Mouse (Mus musculus) heart, embryonic 15.5 days (tissue): ENCODE measurements around the gene Ppp1r10. TPM values are rescaled to one million over a fixed set of nuclear protein-coding genes. Genes with fewer than 3 reads are reported as not detected.
A peak's percentile ranks its signal among the peaks of the same experiment; 100 is the strongest.
"Not testable (repeated sequence)": the region's sequence is repeated elsewhere in the genome, so short reads cannot be mapped to it uniquely, and the experiment has no call there.

ENCODE experiments used
- ATAC-seq: fragments of 200-750 bp; cut with Nextera tagmentation; replicated peaks from 2 replicates; pipeline ENCODE4 v1.8.0; 2017; ENCODE audit warnings: low read depth, moderate TSS enrichment; ENCODE audit not compliant: insufficient number of reproducible peaks, insufficient read depth, low FRiP score
- H3K27ac ChIP-seq: fragments of 300-500 bp; sonication (generic); 2 replicates; pipeline ENCODE4 v1.5.1; 2015; ENCODE audit warnings: mild to moderate bottlenecking, inconsistent platforms
- H3K27me3 ChIP-seq: fragments of 300-500 bp; sonication (generic); 2 replicates; pipeline ENCODE4 v1.6.1; 2015; ENCODE audit warnings: inconsistent platforms
- H3K36me3 ChIP-seq: fragments of 300-500 bp; sonication (generic); 2 replicates; pipeline ENCODE4 v1.6.1; 2015; ENCODE audit warnings: mild to moderate bottlenecking, inconsistent platforms
- H3K4me1 ChIP-seq: fragments of 300-500 bp; sonication (generic); replicated peaks from 2 replicates; pipeline ENCODE4 v1.6.1; 2015; ENCODE audit warnings: inconsistent platforms
- H3K4me2 ChIP-seq: fragments of 300-500 bp; sonication (generic); 2 replicates; pipeline ENCODE4 v1.6.1; 2015; ENCODE audit warnings: inconsistent platforms, mild to moderate bottlenecking, moderate library complexity
- H3K4me3 ChIP-seq: fragments of 300-500 bp; sonication (generic); 2 replicates; pipeline ENCODE4 v1.5.1; 2015; ENCODE audit warnings: mild to moderate bottlenecking, inconsistent platforms
- H3K9ac ChIP-seq: fragments of 300-500 bp; sonication (generic); 2 replicates; pipeline ENCODE4 v1.6.1; 2015; ENCODE audit warnings: mild to moderate bottlenecking, inconsistent platforms
- H3K9me3 ChIP-seq: fragments of 300-500 bp; sonication (generic); replicated peaks from 2 replicates; pipeline ENCODE4 v1.6.1; 2016; ENCODE audit warnings: inconsistent platforms
- WGBS: fragments of 180-500 bp; shearing (Covaris S2); methylation state at CpG from one replicate; pipeline ENCODE4 v1.1.7; 2015; ENCODE audit warnings: mixed read lengths; 5-methylcytosine and 5-hydroxymethylcytosine counted together
- polyA plus RNA-seq: library from polyadenylated mRNA; unstranded; fragments of >200 nt; fragmentation: Nextera tagmentation; extraction: Ambion mirVana; gene quantifications from 2 replicates; pipeline ENCODE4 v1.2.1, GENCODE M21; 2015

Gene Ppp1r10
- polyA plus RNA-seq, 1 experiment from 2014 or later: 26.5 TPM

DNA sequence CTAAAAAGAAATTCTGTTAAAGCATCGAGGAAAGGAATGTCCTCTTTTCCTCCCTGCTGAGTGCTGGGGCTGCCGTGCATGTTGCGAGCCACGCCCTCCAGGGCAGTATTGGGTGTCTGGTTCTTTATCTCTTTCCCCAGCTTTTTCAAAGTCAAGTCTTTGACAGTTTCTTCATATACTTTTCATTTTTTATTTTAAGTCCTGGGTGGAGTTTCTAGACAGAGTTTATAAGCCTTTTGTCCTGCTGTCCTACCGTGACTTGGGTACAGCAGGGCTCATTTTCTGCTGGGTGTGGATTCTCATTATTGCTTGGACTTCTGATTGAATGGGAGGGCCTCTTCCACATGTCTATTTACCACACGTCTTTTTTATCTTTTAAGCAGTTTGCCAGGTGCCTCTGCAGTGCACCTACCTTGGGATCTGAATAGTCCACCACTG is 3.6 kb downstream of the Ppp1r10 start:
- no peak for ATAC-seq
- peaks cover 40% of the 10 kb centered on the region for H3K4me1 ChIP-seq
- no peaks in the 10 kb centered on the region for H3K9me3 ChIP-seq
- peak overlapping the region; percentile 78 for H3K4me2 ChIP-seq
- WGBS: 35% methylated on average over 6 of the region's 6 CpGs
- H3K36me3 ChIP-seq: peaks cover 12% of the 10 kb centered on the region
- peak overlapping the region; percentile 58; the same call in 1 of the 2 replicates for H3K9ac ChIP-seq
- H3K27me3 ChIP-seq: no peaks in the 10 kb centered on the region
- peak overlapping the region; percentile 97 for H3K27ac ChIP-seq
- H3K4me3 ChIP-seq: peak overlapping the region; percentile 83

DNA sequence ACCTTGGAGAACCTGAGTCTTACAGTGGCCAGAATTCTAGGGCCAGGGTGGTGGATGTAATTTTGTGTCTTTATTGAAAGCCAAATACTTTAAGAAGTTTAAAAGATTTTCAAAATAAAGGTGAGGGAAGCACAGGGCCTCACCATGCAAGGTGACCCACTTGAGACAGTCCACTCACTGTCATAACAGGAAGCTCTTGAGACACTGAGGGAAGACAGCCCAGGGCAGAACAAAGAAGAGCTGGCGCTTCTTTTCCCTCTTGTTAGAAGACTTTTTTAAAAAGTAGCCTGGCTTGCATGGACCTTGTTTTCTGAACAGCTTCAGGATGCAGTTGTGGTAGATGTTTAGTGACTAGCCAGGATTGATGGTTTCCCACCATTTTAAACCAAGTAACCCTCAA is 4.2 kb downstream of the Ppp1r10 start:
- Histone ChIP-seq H3K27ac (peak overlapping the region; percentile 97), H3K4me2 (peak overlapping the region; percentile 8; the same call in 1 of the 2 replicates), H3K36me3 (peaks cover 17% of the 10 kb centered on the region), H3K4me3 (0 out of 2 replicates have a peak overlapping the region, but pooled peaks have one; percentile 83), H3K27me3 (no peaks in the 10 kb centered on the region), H3K9me3 (no peaks in the 10 kb centered on the region), H3K9ac (no peak overlapping the region), H3K4me1 (peaks cover 37% of the 10 kb centered on the region)
- 65% methylated on average over 1 of the region's 1 CpGs for WGBS
- ATAC-seq: no peak

DNA sequence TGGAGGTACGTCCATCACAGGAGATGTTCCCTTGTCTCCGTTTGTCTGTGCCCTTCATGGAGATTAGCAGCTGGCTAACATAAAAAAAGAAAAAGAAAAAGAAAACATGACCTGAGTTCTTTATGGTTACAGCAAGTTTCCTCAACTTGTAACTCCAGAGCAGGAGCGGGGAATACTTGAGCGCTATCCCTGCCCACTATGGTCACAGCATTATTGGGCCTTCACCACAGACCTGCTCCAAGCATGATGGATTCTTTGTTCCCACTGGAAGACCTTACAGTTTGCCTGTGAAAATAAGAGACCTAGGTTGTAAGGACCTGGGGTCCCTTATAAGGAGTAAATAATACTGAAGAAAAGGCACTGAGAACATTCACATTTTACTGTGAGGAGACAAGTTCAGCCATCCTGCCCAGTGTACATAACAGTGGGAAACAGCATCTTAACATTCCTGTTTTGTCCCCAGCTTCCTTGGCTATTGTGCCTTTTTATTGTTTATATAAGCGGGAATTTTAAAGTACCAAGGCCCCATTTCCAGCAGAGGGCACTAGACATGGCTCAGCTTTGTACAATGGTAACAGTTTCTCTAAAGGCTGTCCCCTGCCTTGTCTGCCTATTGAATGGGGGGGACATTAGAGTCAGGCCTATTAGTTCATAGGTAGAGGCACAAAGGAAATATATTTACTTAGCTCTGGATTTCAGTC is 4.8 kb downstream of the Ppp1r10 start:
- WGBS: 74% methylated on average over 5 of the region's 5 CpGs
- Histone ChIP-seq H3K27ac (peak overlapping the region; percentile 97), H3K9me3 (no peaks in the 10 kb centered on the region), H3K4me2 (no peak overlapping the region), H3K9ac (no peak overlapping the region), H3K27me3 (no peaks in the 10 kb centered on the region), H3K4me1 (peaks cover 34% of the 10 kb centered on the region), H3K36me3 (peaks cover 24% of the 10 kb centered on the region), H3K4me3 (no peak overlapping the region)
- ATAC-seq: no peak

DNA sequence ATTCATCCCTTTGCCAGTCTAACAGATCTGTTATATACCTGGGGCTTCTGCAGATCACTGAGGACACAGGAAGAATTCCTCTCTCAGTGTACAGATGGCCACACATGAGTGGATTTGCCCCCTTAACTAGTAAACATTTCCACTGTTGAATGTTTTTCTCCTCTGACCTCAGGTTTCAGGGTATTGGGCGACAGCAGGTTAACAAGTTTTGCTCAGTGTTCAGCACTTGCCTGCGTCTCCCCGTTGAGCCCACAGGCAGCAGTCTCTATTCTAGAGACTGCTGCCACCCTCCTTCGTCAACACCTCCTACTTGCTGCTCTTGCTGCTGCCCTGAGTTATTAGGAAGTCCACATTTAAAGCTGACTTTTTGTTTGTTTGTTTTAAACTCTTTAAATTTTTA is 5.5 kb downstream of the Ppp1r10 start:
- Histone ChIP-seq H3K36me3 (peaks cover 31% of the 10 kb centered on the region), H3K4me1 (peaks cover 34% of the 10 kb centered on the region), H3K27me3 (no peaks in the 10 kb centered on the region), H3K9me3 (no peaks in the 10 kb centered on the region), H3K4me2 (no peak overlapping the region), H3K27ac (no peak overlapping the region), H3K4me3 (no peak overlapping the region), H3K9ac (no peak overlapping the region)
- no peak for ATAC-seq
- 70% methylated on average over 4 of the region's 4 CpGs for WGBS

DNA sequence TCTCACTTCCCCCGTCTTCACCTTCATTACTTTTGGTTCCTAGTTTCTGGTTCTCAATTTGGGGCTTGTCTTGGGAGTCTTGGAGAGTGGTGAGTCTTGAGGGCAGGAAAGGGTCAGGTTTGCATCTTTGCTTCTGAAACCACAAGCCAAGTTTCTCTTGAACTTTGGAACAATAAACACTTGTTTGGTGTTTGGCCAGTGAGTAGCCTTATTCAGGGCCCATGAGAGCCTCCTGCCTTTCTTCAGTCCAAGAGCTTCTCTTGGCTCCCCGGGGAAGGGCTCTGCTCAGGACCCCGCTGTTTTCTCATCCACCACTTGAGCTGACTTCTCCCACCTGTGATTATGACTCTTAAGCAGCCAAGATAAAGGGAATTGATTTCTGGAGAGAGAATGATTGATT is 6.3 kb downstream of the Ppp1r10 start:
- Histone ChIP-seq H3K9ac (no peak overlapping the region), H3K4me1 (peaks cover 34% of the 10 kb centered on the region), H3K27ac (no peak overlapping the region), H3K9me3 (no peaks in the 10 kb centered on the region), H3K4me3 (no peak overlapping the region), H3K27me3 (no peaks in the 10 kb centered on the region), H3K36me3 (peaks cover 36% of the 10 kb centered on the region), H3K4me2 (no peak overlapping the region)
- ATAC-seq: no peak
- WGBS: 81% methylated on average over 3 of the region's 3 CpGs

DNA sequence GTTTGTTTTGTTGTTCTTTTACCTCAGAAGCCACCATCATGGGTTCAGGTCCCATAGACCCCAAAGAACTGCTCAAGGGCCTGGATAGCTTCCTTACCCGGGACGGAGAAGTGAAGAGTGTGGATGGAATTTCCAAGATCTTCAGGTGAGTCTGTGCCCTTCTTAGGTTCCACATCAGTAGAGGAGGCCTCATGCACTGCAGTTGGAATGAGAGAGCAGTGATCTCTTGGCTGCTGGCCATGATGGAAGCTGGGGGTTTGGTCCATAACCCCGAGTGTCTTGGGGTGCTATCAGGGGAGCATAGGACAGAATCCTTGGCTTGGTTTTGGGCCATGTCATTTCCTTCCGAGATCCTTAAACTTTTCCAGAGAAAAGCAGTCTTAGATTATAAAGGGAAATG is 7.0 kb downstream of the Ppp1r10 start:
- Histone ChIP-seq H3K9me3 (no peaks in the 10 kb centered on the region), H3K27ac (no peak overlapping the region), H3K27me3 (no peaks in the 10 kb centered on the region), H3K9ac (no peak overlapping the region), H3K4me3 (no peak overlapping the region), H3K36me3 (peaks cover 43% of the 10 kb centered on the region), H3K4me2 (no peak overlapping the region), H3K4me1 (peaks cover 34% of the 10 kb centered on the region)
- no peak for ATAC-seq
- 75% methylated on average over 4 of the region's 4 CpGs for WGBS

DNA sequence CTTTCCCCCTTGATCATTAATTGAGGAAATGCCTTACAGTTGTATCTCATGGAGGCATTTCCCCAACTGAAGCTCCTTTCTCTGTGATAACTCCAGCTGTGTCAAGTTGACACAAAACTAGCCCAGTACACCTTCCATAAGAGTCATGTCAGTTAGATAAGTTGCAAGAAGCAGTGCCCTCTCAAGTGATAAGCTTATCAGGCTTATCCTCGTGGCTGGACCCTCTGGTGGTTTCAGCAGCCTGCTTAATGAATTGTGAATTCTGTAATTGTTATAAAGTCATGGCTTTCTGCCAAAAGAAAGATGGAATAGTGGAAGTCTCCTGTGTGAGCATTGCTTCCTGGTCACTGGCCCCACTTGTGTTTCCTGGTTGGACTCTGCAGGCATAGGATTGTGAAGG is 11.2 kb downstream of the Ppp1r10 start:
- Histone ChIP-seq H3K27ac (no peak overlapping the region), H3K4me3 (no peak overlapping the region), H3K36me3 (peaks cover 72% of the 10 kb centered on the region), H3K4me1 (peaks cover 3% of the 10 kb centered on the region), H3K27me3 (no peaks in the 10 kb centered on the region), H3K9ac (no peak overlapping the region), H3K9me3 (no peaks in the 10 kb centered on the region), H3K4me2 (no peak overlapping the region)
- 9% methylated on average over 1 of the region's 1 CpGs for WGBS
- no peak for ATAC-seq

DNA sequence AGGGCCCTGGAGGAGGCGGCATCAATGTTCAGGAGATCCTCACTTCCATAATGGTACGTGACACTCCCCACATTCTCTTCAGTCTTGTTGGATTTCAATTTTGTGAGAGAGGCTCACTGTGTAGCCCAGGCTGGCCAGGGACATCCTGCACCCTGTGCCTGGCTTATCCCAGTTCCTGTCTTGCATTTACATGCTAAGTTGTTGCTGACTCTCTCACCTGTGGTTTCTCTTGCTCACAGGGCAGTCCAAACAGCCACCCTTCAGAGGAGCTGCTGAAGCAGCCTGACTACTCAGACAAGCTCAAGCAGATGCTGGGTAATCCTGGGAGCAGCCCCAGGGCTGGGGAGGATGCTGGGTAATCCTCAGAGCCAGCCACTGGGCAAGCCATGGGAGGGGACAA is 13.3 kb downstream of the Ppp1r10 start:
- Histone ChIP-seq H3K36me3 (peaks cover 66% of the 10 kb centered on the region), H3K9ac (no peak overlapping the region), H3K9me3 (no peaks in the 10 kb centered on the region), H3K27me3 (no peaks in the 10 kb centered on the region), H3K27ac (no peak overlapping the region), H3K4me1 (no peaks in the 10 kb centered on the region), H3K4me3 (no peak overlapping the region), H3K4me2 (no peak overlapping the region)
- 91% methylated on average over 2 of the region's 2 CpGs for WGBS
- ATAC-seq: no peak

DNA sequence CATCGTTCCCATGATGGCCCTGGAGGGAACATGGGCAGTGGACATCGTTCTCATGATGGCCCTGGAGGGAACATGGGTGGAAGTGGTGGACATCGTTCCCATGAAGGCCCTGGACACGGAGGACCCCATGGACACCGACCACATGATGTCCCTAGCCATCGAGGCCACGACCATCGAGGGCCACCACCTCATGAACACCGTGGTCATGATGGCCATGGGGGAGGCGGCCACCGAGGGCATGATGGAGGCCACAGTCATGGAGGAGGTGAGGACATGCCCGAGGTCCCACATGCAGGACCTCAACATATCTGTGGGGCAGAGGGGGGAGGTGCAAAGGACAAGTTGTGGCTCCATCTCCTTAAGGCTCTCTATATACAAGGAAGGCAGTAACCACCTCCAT is 14.4 kb downstream of the Ppp1r10 start:
- no peaks in the 10 kb centered on the region for H3K4me1 ChIP-seq
- no peak overlapping the region for H3K27ac ChIP-seq
- no peak overlapping the region for H3K4me2 ChIP-seq
- H3K4me3 ChIP-seq: no peak overlapping the region
- peaks cover 55% of the 10 kb centered on the region for H3K36me3 ChIP-seq
- H3K27me3 ChIP-seq: no peaks in the 10 kb centered on the region
- 95% methylated on average over 12 of the region's 12 CpGs for WGBS
- no peaks in the 10 kb centered on the region for H3K9me3 ChIP-seq
- no peak for ATAC-seq
- no peak overlapping the region for H3K9ac ChIP-seq

DNA sequence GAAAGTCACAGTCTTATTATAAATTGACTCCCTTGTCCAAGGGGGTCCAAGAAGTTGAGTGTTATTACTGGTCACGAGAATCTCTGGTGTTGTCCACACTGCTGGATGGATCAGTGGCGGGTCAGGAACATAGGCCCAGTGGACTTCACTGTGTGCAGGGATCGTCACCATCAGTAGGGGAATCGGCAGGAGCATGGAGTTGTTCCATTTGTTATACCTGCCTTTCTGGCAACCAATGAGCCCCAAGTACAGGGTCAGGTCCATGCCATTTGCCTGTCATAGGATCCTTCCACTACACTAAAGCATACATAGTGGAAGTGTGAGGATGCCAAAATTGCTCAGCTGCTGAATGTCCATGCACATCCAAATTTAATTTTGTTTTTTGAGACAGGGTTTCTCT is 16.4 kb downstream of the Ppp1r10 start:
- Histone ChIP-seq H3K27ac (no peak overlapping the region), H3K4me1 (no peaks in the 10 kb centered on the region), H3K27me3 (no peaks in the 10 kb centered on the region), H3K9me3 (no peaks in the 10 kb centered on the region), H3K9ac (no peak overlapping the region), H3K4me3 (no peak overlapping the region), H3K36me3 (peaks cover 38% of the 10 kb centered on the region), H3K4me2 (no peak overlapping the region)
- no peak for ATAC-seq
- 87% methylated on average over 4 of the region's 4 CpGs for WGBS

DNA sequence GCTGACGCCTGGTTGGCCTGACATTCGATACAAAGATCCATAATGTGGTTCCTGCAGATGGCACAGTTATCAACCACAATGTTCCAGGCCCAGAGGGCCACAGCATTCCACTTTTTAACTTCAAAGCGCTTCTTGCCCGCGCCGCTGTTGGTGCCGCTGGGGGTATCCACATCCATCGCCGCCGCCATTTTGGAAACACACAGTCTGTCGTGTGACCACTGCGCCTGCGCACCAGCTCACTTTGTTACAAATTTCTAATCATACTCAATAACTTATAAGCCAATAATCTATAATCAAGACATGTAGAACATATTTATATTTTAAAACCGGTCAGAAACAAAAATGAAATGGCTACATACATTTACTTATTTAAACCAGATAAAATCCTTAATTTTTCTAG is 19.5 kb downstream of the Ppp1r10 start:
- H3K36me3 ChIP-seq, H3K9me3 ChIP-seq, H3K27ac ChIP-seq, H3K4me1 ChIP-seq, H3K4me3 ChIP-seq, ATAC-seq, H3K27me3 ChIP-seq, H3K4me2 ChIP-seq, H3K9ac ChIP-seq: not testable (repeated sequence)
- 79% methylated on average over 14 of the region's 14 CpGs for whole genome bisulfite sequencing

DNA sequence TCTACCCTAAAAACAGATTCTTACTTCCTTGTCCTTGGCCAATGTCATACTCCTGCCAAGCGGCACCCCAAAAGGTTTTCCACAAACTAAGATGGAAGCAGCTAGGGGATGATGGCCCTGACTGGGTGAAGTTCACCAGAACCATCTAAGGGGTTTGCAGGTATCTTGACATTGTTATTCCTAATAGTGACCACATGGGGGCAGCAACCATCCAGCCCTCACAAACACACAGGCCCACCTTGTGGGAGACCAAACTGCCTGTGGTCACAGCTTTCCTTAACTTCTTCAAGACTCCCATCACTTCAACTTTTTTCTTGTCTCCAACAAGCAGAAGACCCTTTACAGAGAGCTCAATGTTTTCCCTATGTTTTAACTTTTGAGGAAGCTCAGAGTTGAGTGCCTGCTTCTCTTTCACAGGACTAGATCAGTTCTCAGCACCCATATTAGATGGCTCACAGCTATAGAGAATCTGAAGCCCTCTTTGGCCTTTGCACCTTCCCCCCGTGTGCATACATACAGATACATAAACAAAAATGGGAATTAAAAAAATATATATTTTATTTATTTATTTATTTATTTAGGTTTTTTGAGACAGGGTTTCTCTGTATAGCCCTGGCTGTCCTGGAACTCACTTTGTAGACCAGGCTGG is 21.6 kb downstream of the Ppp1r10 start:
- Histone ChIP-seq H3K9me3 (no peaks in the 10 kb centered on the region), H3K9ac (no peak overlapping the region), H3K4me3 (no peak overlapping the region), H3K4me2 (no peak overlapping the region), H3K36me3 (no peaks in the 10 kb centered on the region), H3K27ac (no peak overlapping the region), H3K27me3 (no peaks in the 10 kb centered on the region), H3K4me1 (no peaks in the 10 kb centered on the region)
- ATAC-seq: no peak
- 25% methylated on average over 2 of the region's 2 CpGs for WGBS
